Mouse (Mus musculus) liver, embryonic 12.5 days (tissue): Measurements from ENCODE around the gene Ggt7. TPM values are rescaled to one million over a fixed set of nuclear protein-coding genes. Genes with fewer than 3 reads are reported as not detected.
A peak's percentile ranks its signal among the peaks of the same experiment; 100 is the strongest.
"Not testable (repeated sequence)": the region's sequence is repeated elsewhere in the genome, so short reads cannot be mapped to it uniquely, and the experiment has no call there.

Experiments
- ATAC-seq: fragments of 200-750 bp; cut with Nextera tagmentation; 2 replicates; pipeline ENCODE4 v1.8.0; 2017; ENCODE audit warnings: moderate number of reproducible peaks, mild to moderate bottlenecking, moderate library complexity
- H3K27ac ChIP-seq: fragments of 300-500 bp; sonication (generic); 2 replicates; pipeline ENCODE4 v1.5.1; 2016; ENCODE audit warnings: mild to moderate bottlenecking
- H3K27me3 ChIP-seq: fragments of 300-500 bp; sonication (generic); replicated peaks from 2 replicates; pipeline ENCODE4 v1.6.1; 2016; ENCODE audit warnings: mild to moderate bottlenecking, moderate library complexity
- H3K36me3 ChIP-seq: fragments of 300-500 bp; sonication (generic); 2 replicates; pipeline ENCODE4 v1.6.1; 2016; ENCODE audit warnings: mild to moderate bottlenecking, moderate library complexity
- H3K4me1 ChIP-seq: fragments of 300-500 bp; sonication (generic); 2 replicates; pipeline ENCODE4 v1.6.1; 2016
- H3K4me2 ChIP-seq: fragments of 300-500 bp; sonication (generic); 2 replicates; pipeline ENCODE4 v1.6.1; 2016; ENCODE audit warnings: mild to moderate bottlenecking, moderate library complexity
- H3K4me3 ChIP-seq: fragments of 300-500 bp; sonication (generic); 2 replicates; pipeline ENCODE4 v1.5.1; 2016; ENCODE audit warnings: mild to moderate bottlenecking, moderate library complexity
- H3K9ac ChIP-seq: fragments of 300-500 bp; sonication (generic); 2 replicates; pipeline ENCODE4 v1.6.1; 2016; ENCODE audit warnings: mild to moderate bottlenecking, moderate library complexity
- H3K9me3 ChIP-seq: fragments of 300-500 bp; sonication (generic); replicated peaks from 2 replicates; pipeline ENCODE4 v1.6.1; 2016; ENCODE audit warnings: mild to moderate bottlenecking, moderate library complexity
- WGBS: fragments of 180-500 bp; shearing (Covaris S2); methylation state at CpG from one replicate; pipeline ENCODE4 v1.1.7; 2016; ENCODE audit not compliant: insufficient replicate concordance; 5-methylcytosine and 5-hydroxymethylcytosine counted together
- polyA plus RNA-seq: library from polyadenylated mRNA; unstranded; fragments of >200 nt; fragmentation: Nextera tagmentation; extraction: Ambion mirVana; gene quantifications from 2 replicates; pipeline ENCODE4 v1.2.1, GENCODE M21; 2016

The Ggt7 gene
- 0.54 and 0.86 TPM in 2 replicates for polyA plus RNA-seq

DNA sequence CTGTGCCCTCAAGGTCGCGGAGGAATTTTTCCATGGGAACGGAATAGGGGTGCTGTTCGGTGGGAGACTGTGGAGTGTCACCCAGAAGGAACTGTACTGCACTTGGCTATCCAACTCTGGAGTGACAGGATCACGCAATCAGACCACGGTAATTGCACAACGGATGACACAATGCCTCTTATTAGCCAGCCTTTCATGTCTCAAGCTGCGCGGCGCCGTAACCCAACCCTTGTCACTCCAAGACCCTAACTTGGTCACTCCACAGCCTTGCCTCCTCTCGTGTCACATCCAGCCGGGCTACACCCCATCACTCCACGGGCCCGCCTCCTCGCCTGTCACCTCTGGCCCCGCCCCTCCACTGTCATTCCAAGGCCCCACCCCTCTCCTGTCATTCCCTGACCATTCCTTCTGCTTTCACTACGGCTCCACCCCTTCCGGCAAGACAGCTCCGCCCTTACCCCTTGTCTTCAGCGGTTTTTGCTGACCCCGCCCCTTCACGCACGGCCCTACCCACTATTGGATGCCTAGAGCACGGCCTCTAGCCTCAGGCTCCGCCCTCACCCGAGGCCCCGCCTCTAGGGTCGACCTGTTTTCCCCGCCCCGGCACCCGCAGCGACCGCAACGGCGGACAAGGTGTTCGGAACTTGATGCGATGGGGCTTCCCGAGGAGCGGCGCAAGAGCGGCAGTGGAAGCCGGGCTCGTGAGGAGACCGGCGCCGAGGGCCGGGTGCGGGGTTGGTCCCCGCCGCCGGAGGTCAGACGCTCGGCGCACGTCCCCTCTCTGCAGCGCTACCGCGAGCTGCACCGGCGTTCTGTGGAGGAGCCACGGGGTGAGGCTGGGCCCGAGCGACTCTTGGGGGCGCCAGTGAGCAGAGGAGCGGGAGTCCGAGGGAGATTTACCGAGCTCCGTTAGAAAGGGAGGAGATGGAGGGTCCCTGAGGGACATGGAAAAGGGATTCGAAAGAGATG lies at the start of gene Ggt7, which contains the start of gene Acss2:
Gene Ggt7 (minus strand): TSS at position 783 of the 969 bp plus-strand sequence.
Gene Acss2 (plus strand): TSS at position 494 of the 969 bp plus-strand sequence.
- Histone ChIP-seq H3K4me2 (peak within 1 kb of the TSS; percentile 80), H3K27me3 (peaks cover 41% of the 10 kb centered on the region), H3K9ac (peak within 1 kb of the TSS; percentile 77), H3K9me3 (no peaks in the 10 kb centered on the region), H3K4me1 (peaks cover 30% of the 10 kb centered on the region), H3K27ac (peak within 1 kb of the TSS; percentile 83), H3K4me3 (peak within 1 kb of the TSS; percentile 78), H3K36me3 (0 out of 2 replicates have a peak, but pooled peaks cover 2% of the 10 kb centered on the region)
- 3% methylated on average over 69 of the region's 70 CpGs for WGBS
- peak; percentile 98 for ATAC-seq

DNA sequence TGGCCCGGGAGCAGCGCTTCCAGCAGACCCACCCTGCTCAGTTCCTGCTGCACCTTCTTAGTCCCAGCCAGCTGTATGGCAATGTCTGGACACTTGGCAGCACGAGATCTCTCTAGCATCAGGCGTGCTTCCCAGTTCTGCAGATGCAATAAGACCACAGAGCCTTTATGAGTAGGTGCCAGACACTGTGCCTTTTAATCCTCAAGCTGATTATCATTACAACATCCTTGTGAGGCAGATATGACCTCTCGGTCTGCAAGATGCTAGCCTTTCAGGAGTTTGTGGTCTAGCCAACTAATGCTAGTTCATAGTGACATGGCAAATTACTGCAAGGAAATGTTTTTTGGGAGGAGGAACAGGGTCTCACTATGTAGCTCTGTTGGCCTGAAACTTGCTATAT lies 49.7 kb upstream of the Ggt7 start:
- peaks cover 92% of the 10 kb centered on the region for H3K36me3 ChIP-seq

DNA sequence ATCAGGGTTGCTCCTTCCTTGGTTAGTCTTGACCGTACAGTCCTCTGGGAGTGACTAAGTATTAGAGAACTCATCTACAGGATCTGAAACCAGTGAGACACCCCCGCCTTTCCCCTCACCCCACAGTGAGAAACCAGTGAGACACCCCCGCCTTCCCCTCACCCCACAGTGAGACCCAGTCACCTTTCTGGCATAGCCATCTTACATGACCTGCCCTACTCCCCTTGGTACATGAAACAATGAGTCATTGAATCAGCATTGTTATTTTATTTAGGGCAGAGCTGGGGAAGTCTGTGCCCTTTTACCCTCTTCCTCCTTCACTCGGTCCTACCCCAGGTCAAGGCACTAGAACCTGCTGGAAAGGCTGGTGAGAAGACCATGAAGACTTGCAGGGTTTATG lies 44.9 kb upstream of the Ggt7 start:
- Histone ChIP-seq H3K9me3 (no peaks in the 10 kb centered on the region), H3K36me3 (peaks cover 92% of the 10 kb centered on the region), H3K4me1 (peaks cover 17% of the 10 kb centered on the region), H3K27ac (no peak overlapping the region), H3K4me2 (no peak overlapping the region), H3K27me3 (no peaks in the 10 kb centered on the region), H3K9ac (no peak overlapping the region), H3K4me3 (no peak overlapping the region)
- no peak for ATAC-seq
- 77% methylated on average over 4 of the region's 4 CpGs for WGBS

More for the DNA sequence above, 49.7 kb upstream of the Ggt7 start:
- H3K4me2 ChIP-seq, result no peak overlapping the region
- 71% methylated on average over 5 of the region's 5 CpGs for WGBS
- no peak overlapping the region for H3K4me3 ChIP-seq
- peaks cover 15% of the 10 kb centered on the region for H3K4me1 ChIP-seq
- no peak overlapping the region for H3K27ac ChIP-seq
- no peaks in the 10 kb centered on the region for H3K9me3 ChIP-seq
- H3K27me3 ChIP-seq, result no peaks in the 10 kb centered on the region
- no peak overlapping the region for H3K9ac ChIP-seq
- ATAC-seq, result no peak

DNA sequence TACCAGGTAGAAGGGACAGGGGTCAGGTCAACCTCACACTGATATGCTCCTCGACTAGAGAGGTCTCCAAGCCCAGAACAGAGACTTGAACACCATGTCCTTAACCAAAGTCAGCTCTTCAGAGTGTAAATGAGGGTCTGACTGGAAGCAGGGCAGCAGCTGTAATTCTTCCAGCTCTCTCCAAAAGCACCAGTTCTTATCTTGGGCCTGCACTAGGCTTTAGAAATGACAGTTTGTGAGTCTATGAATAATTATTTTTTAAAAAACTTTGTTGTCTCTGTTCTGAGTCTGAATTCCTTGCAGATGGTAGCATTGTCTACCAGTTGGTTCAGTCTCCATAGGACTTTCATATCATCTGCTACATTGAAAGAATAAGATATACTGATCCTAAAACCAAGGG lies 44.2 kb upstream of the Ggt7 start:
- Histone ChIP-seq H3K27me3 (no peaks in the 10 kb centered on the region), H3K4me2 (no peak overlapping the region), H3K9me3 (no peaks in the 10 kb centered on the region), H3K9ac (no peak overlapping the region), H3K4me3 (no peak overlapping the region), H3K27ac (no peak overlapping the region), H3K4me1 (peaks cover 12% of the 10 kb centered on the region), H3K36me3 (peaks cover 85% of the 10 kb centered on the region)
- no peak for ATAC-seq
- 45% methylated on average over 1 of the region's 1 CpGs for WGBS

DNA sequence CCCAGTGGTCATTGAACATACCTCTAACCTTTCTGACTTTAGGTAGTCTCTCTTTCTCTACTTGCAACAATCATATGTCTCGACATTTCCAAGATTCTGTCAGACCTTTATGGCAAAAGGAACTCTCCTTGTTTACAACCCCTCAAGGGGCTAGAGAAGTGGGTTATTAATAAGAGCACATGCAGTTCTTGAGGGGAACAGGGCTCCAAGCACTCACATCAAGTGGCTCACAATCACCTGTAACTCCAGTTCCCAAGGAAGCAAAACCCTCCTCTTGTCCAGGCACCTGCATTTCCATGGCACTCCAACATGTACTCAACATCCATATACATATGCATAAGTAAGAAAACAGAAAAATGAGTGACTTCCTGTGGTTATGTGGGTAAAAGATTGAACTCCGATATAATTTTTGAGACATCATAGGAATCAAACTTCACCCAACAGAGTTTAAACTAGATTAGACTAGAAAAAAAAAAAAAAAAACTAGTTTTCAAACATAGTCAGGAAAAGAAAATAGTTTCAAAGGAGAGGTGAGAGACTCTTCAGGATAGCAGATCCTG lies 36.5 kb upstream of the Ggt7 start:
- H3K27ac ChIP-seq, result no peak overlapping the region
- no peaks in the 10 kb centered on the region for H3K27me3 ChIP-seq
- 84% methylated on average over 2 of the region's 2 CpGs for whole genome bisulfite sequencing
- no peak overlapping the region for H3K4me2 ChIP-seq
- peaks cover 18% of the 10 kb centered on the region for H3K4me1 ChIP-seq
- H3K9ac ChIP-seq, result no peak overlapping the region
- ATAC-seq, result no peak
- peaks cover 22% of the 10 kb centered on the region for H3K36me3 ChIP-seq
- H3K4me3 ChIP-seq, result no peak overlapping the region
- no peaks in the 10 kb centered on the region for H3K9me3 ChIP-seq

DNA sequence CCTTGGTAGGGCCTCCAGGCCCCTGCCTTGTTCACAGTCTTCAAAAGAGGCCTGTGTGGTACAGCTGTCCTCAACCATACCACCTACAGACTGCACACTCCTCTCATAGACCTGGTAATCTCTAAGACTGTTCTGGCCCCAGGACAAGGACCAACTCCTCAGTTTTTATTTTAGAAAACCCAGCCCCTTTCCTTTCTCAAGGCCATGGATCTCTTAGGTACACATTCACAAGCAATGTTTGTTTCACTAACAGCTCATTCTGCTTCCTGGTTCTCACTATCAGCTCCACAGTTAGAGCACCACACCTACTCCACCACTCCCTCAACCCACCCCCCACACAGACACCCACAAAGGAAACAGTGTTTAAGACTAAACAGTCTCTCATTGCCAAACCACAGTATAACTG lies 34.9 kb upstream of the Ggt7 start:
- Histone ChIP-seq H3K9ac (peak overlapping the region; percentile 52), H3K4me2 (peak overlapping the region; percentile 34), H3K27me3 (no peaks in the 10 kb centered on the region), H3K27ac (peak overlapping the region; percentile 85), H3K9me3 (no peaks in the 10 kb centered on the region), H3K4me1 (peaks cover 18% of the 10 kb centered on the region), H3K36me3 (peaks cover 12% of the 10 kb centered on the region), H3K4me3 (no peak overlapping the region)
- peak; percentile 93 for ATAC-seq

DNA sequence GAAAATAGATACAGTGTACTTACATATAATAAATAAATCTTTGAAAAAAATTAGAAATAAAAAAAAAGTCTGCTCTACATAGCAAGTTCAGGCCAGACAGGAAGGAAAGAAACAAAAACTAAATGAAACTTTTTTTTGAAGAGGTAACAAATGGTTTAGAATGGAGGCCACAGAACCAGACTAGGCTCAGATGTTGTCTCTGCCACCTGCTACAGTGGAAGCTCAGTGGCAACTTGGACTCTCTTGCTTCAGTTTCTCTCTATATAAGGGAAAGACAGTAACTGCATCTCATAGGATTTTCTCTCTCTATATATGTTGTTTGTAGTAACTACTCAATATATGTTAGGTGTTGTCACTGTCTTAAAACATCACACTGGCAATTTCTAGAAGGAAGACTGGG lies 34.3 kb upstream of the Ggt7 start:
- Histone ChIP-seq H3K4me2 (no peak overlapping the region), H3K9ac (peak overlapping the region; percentile 52; the same call in 1 of the 2 replicates), H3K4me1 (peaks cover 18% of the 10 kb centered on the region), H3K36me3 (peaks cover 12% of the 10 kb centered on the region), H3K9me3 (no peaks in the 10 kb centered on the region), H3K27me3 (no peaks in the 10 kb centered on the region), H3K27ac (peak overlapping the region; percentile 85), H3K4me3 (no peak overlapping the region)
- no peak for ATAC-seq

DNA sequence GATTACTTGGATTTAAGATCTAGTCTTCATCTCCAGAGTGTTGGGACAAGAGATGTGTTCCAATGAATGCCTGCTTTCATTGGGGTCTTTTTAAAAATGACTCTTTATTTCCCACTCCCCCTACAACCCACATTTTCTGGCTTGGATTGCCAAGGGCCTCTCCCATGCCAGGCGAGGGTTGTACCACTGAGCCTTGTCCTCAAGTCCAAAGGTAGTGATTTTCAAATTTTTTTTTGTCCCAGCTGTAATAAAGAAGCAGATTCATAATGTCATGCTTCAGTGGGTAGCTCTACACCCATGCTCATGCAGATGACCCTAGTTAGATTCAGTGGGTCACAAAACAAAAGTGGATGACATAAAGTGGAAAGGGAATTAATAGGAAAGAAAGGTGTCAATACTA lies 28.9 kb upstream of the Ggt7 start:
- no peak overlapping the region for H3K4me2 ChIP-seq
- no peak overlapping the region for H3K4me3 ChIP-seq
- H3K9me3 ChIP-seq, result no peaks in the 10 kb centered on the region
- H3K4me1 ChIP-seq, result 0 out of 2 replicates have a peak, but pooled peaks cover 2% of the 10 kb centered on the region
- 63% methylated on average over 1 of the region's 1 CpGs for WGBS
- H3K9ac ChIP-seq, result no peak overlapping the region
- H3K27me3 ChIP-seq, result no peaks in the 10 kb centered on the region
- H3K36me3 ChIP-seq, result peaks cover 10% of the 10 kb centered on the region; the same call in 1 of the 2 replicates
- H3K27ac ChIP-seq, result no peak overlapping the region
- no peak for ATAC-seq

DNA sequence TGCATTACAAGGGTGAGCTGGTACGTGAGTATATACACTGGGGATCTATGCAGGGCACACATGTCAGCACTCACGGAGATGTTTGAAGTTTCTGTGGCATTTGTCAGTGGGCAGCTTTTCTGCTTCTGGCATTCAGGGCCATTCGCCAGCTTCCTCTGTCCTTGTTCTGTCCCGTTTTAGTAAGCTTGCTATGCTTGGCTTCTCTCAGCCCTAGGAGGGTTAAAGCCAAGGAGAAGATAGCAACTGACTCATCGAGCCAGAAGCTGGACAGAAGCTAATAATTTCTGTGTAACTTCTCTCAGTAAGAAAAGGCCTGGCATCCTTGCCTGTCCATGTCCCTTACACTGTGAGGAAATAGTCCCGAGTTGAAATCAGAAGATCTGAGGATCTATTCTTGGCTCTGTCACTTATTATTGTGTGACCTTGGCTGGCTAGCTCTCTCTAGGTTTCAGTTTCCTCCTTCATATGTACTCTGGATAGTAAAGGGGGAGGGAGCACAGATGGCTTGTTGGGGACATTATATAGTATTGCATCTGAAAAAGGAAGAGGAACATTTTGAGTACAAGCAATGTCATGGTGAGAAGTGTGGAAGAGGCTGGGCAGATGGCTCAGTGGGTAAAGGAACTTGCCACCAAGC lies 22.9 kb upstream of the Ggt7 start:
- ATAC-seq, result no peak
- Histone ChIP-seq H3K4me2 (no peak overlapping the region), H3K27me3 (no peaks in the 10 kb centered on the region), H3K9me3 (no peaks in the 10 kb centered on the region), H3K4me3 (no peak overlapping the region), H3K27ac (no peak overlapping the region), H3K9ac (no peak overlapping the region), H3K4me1 (peaks cover 18% of the 10 kb centered on the region), H3K36me3 (no peaks in the 10 kb centered on the region)
- WGBS, result 64% methylated on average over 6 of the region's 6 CpGs

DNA sequence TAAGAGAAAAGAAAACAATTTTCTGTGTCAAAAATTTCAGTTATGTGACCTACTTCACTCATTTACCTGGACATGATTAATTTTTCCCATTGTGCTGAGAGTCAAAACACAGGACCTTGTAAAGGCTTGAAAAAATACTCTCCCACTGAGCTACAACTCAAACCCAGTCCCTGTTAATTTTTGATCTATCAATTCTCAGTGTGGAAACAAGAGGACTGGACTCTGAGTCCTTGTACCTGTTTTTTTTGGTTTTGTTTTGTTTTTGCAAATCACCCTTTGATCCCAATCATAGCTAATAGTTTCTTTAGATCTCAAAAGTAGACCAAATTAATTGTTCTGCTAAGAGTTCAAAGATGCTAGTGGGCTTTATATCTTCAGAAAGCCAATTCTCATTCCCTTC lies 21.7 kb upstream of the Ggt7 start:
- Histone ChIP-seq H3K27ac (no peak overlapping the region), H3K36me3 (no peaks in the 10 kb centered on the region), H3K27me3 (no peaks in the 10 kb centered on the region), H3K4me2 (no peak overlapping the region), H3K9me3 (no peaks in the 10 kb centered on the region), H3K4me1 (peaks cover 20% of the 10 kb centered on the region), H3K9ac (no peak overlapping the region), H3K4me3 (no peak overlapping the region)
- ATAC-seq, result no peak

DNA sequence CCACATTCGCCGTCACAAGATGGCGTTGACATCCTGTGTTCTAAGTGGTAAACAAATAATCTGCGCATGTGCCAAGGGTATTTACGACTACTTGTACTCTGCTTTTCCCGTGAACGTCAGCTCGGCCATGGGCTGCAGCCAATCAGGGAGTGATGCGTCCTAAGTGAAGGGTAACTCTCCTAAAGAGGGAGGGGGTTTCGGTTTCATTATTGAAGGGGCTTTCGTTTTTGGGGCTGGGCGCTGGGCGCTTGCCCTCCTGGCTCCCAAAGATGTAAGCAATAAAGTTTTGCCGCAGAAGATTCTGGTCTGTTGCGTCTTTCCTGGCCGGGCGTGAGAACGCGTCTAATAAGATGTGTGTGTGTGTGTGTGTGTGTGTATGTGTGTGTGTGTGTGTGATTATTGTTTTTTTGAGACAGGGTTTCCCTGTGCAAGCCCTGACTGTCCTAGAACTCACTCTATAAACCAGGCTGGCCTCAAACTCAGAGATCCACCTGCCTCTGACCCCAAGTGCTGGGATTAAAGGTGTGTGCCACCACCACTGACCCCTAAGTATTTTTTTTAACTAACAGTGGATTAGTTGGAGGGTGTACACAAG lies 20.5 kb upstream of the Ggt7 start:
- H3K36me3 ChIP-seq, H3K9me3 ChIP-seq, H3K27me3 ChIP-seq: not testable (repeated sequence)
- H3K4me2 ChIP-seq, result peak overlapping the region; percentile 32
- H3K9ac ChIP-seq, result 0 out of 2 replicates have a peak overlapping the region, but pooled peaks have one; percentile 22
- H3K4me1 ChIP-seq, result peaks cover 20% of the 10 kb centered on the region
- ATAC-seq, result peak; percentile 63
- peak overlapping the region; percentile 12; the same call in 1 of the 2 replicates for H3K27ac ChIP-seq
- peak overlapping the region; percentile 35 for H3K4me3 ChIP-seq
- 75% methylated on average over 19 of the region's 19 CpGs for WGBS
